Mouse (Mus musculus) kidney, embryonic 14.5 days (tissue): ENCODE results near the gene Tppp2. TPM values are rescaled to one million over a fixed set of nuclear protein-coding genes. Genes with fewer than 3 reads are reported as not detected.
A peak's percentile ranks its signal among the peaks of the same experiment; 100 is the strongest.

Experiments used
- ATAC-seq: fragments of 200-750 bp; cut with Nextera tagmentation; 2 replicates; pipeline ENCODE4 v1.8.0; 2017; ENCODE audit warnings: moderate number of reproducible peaks, mild to moderate bottlenecking, moderate TSS enrichment, moderate library complexity; ENCODE audit not compliant: low FRiP score, low TSS enrichment
- H3K27ac ChIP-seq: fragments of 300-500 bp; sonication (generic); 2 replicates; pipeline ENCODE4 v1.5.1; 2014; ENCODE audit warnings: low read depth, mild to moderate bottlenecking, low read length, moderate library complexity, mixed read lengths
- H3K27me3 ChIP-seq: fragments of 300-500 bp; sonication (generic); 2 replicates; pipeline ENCODE4 v1.6.1; 2014; ENCODE audit warnings: mild to moderate bottlenecking, low read length; ENCODE audit not compliant: control insufficient read depth, insufficient read depth
- H3K36me3 ChIP-seq: fragments of 300-500 bp; sonication (generic); 2 replicates; pipeline ENCODE4 v1.6.1; 2014; ENCODE audit warnings: low read length, mixed read lengths; ENCODE audit not compliant: control insufficient read depth, insufficient read depth
- H3K4me1 ChIP-seq: fragments of 300-500 bp; sonication (generic); 2 replicates; pipeline ENCODE4 v1.6.1; 2014; ENCODE audit warnings: low read length, mixed read lengths; ENCODE audit not compliant: control insufficient read depth, insufficient read depth
- H3K4me2 ChIP-seq: fragments of 300-500 bp; sonication (generic); replicated peaks from 2 replicates; pipeline ENCODE4 v1.6.1; 2014; ENCODE audit warnings: low read depth, mild to moderate bottlenecking, low read length
- H3K4me3 ChIP-seq: fragments of 300-500 bp; sonication (generic); 2 replicates; pipeline ENCODE4 v1.5.1; 2014; ENCODE audit warnings: mild to moderate bottlenecking, low read length
- H3K9ac ChIP-seq: fragments of 300-500 bp; sonication (generic); 2 replicates; pipeline ENCODE4 v1.6.1; 2014; ENCODE audit warnings: low read depth, mild to moderate bottlenecking, low read length, moderate library complexity
- H3K9me3 ChIP-seq: fragments of 300-500 bp; sonication (generic); 2 replicates; pipeline ENCODE4 v1.6.1; 2016; ENCODE audit warnings: low read length; ENCODE audit not compliant: control insufficient read depth
- WGBS: fragments of 180-500 bp; shearing (Covaris S2); extraction: QIAGEN DNeasy Blood & Tissue Kit; methylation state at CpG from one replicate; pipeline ENCODE4 v1.1.7; 2014; 5-methylcytosine and 5-hydroxymethylcytosine counted together
- polyA plus RNA-seq: library from polyadenylated mRNA; unstranded; fragments of >200 nt; fragmentation: Nextera tagmentation; extraction: Ambion mirVana; gene quantifications from 2 replicates; pipeline ENCODE4 v1.2.1, GENCODE M21; 2014

Tppp2 gene
- polyA plus RNA-seq, 1 experiment from 2014 or later = not detected

DNA sequence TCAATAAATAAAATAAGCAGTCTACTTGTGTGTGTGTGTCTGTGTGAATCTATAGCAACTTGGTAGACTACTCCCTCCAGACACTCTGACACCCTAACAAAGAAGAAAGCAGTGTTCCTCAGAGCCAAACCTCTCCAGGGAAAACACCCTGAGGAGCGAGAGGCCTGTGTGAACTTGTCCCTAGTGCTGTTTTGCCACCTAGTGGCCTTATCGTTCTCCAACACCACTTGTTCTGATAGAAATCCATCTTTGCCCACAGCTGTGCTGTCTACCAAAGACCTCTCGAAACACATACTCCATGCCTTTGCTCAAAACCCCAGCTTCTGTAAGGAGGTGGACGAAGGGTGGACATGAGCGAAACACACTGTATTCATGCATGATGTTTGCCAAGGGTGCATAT lies 12.6 kb downstream of the Tppp2 start:
- Histone ChIP-seq H3K36me3 (no peaks in the 10 kb centered on the region), H3K4me1 (peaks cover 3% of the 10 kb centered on the region; the same call in 1 of the 2 replicates), H3K9me3 (no peaks in the 10 kb centered on the region), H3K27me3 (no peaks in the 10 kb centered on the region), H3K27ac (no peak overlapping the region), H3K9ac (no peak overlapping the region), H3K4me3 (no peak overlapping the region), H3K4me2 (no peak overlapping the region)
- peak; percentile 87 for ATAC-seq
- WGBS = 30% methylated on average over 5 of the region's 5 CpGs

DNA sequence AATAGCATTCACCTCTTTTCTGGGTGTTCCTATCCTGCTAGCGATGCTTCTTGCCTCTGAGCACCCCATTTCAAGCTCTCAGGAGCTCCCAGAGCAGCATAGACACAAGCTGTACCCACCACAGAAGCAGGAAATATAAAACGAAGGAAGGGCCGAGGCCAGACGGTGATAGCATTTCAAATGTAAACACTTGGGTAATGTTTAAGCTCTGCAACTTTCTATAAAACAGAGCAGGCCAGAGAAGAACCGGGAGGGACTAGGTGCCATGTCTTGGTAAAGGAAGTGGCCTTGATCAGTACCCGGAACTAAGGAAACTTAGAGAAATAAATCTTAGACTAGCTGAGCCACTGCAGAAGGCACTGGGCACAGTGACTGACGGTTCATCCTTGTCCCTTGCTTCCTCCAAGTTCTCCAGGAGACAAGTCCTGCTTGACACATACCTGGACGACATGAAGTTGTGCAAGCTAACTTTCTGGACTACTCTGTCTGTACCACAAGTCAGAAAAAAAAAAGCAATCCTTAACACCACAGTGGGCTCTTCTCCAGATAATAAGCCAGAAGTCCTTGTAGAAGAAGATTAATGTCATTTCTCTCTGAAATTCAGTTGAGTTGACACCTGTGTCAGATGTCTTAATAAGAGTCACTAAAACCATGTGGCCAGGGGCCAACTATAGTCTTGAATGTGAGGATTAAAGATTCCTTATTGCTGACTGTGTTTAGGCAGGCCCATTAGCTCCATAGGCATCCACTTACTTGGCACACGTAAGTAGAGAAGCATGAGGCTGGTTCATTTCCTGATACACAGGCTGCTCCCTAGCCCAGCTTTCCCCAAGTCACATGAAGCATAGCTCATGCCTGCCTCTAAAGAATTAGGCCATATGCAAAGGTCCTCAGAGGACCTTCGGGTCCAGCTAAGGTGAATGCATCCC lies 14.1 kb downstream of the Tppp2 start:
- Histone ChIP-seq H3K9ac (no peak overlapping the region), H3K9me3 (no peaks in the 10 kb centered on the region), H3K4me2 (no peak overlapping the region), H3K27me3 (no peaks in the 10 kb centered on the region), H3K27ac (no peak overlapping the region), H3K4me3 (no peak overlapping the region), H3K4me1 (peaks cover 3% of the 10 kb centered on the region; the same call in 1 of the 2 replicates), H3K36me3 (no peaks in the 10 kb centered on the region)
- WGBS = 51% methylated on average over 10 of the region's 10 CpGs
- no peak for ATAC-seq

DNA sequence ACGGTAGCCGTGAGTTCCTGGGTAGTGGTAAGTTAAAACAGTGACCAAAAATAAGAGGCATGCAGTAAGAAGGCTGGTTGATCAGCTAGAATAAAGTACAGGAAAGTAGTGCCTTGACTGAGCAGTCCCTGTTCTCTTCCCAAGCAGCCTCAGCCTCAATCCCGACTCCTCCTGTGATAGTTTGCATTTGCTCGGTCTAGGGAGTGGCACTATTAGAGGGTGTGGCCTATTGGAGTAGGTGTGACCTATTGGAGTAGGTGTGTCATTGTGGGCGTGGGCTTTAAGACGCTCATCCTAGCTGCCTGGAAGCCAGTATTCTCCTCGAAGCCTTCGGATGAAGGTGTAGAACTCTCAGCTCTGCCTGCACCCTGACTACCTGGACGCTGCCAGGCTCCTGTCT lies 20.8 kb downstream of the Tppp2 start:
- no peak overlapping the region for H3K9ac ChIP-seq
- H3K36me3 ChIP-seq = no peaks in the 10 kb centered on the region
- WGBS = 88% methylated on average over 9 of the region's 9 CpGs
- no peak for ATAC-seq
- no peak overlapping the region for H3K4me3 ChIP-seq
- no peak overlapping the region for H3K27ac ChIP-seq
- H3K4me1 ChIP-seq = peaks cover 10% of the 10 kb centered on the region; the same call in 1 of the 2 replicates
- peaks cover 4% of the 10 kb centered on the region; the same call in 1 of the 2 replicates for H3K9me3 ChIP-seq
- no peaks in the 10 kb centered on the region for H3K27me3 ChIP-seq
- no peak overlapping the region for H3K4me2 ChIP-seq

DNA sequence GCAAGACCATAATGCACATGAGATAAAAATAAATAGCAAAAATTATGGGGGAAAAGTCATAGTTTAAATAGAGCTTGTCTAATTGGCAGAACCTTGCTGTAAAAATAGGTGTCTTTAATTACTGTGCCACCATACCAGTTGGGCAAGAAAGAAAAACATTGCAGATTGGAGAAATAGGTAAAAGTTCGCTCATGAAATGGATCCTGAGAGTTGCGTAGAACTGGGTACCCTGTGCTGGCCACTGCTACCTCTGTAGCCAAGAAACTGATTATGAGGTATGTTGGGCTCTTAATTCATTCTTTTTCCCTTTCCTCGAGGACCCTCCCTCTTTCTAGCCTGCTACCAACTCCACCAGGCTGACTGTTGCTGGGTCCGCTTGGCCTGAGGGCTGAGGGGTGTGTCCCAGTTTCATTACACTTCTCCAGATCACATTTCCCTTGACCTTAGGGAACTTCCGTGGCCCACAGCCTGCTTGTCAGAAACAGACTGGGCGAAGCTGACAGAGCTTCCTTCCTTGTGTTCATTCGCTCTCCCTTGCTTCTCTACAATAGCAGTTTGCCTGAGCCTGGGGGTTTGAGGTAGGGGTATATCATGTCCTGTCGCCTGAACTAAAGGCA lies 22.8 kb downstream of the Tppp2 start:
- H3K27ac ChIP-seq = no peak overlapping the region

DNA sequence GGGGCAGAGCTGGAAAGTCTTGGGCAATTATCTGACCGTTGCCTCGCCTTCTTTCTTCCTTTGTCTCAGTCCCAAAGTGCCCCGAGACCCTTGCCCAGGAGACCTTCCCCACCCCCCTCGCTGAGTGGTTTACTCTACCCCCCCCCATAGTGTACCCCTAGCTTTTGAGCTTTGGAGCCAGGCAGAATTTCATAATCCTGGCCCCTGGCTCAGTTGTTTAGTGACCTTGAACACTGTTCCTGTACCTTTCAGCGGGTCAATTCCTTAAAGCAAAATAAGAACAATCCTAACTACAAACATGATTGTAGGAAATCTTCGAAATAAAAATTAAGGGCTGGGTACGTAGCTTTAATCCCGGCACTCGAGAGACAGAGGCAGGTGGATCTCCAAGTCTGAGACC lies 23.4 kb downstream of the Tppp2 start:
- ATAC-seq = 0 out of 2 replicates have a peak, but pooled peaks have one; percentile 25
- Histone ChIP-seq H3K36me3 (no peaks in the 10 kb centered on the region), H3K9ac (no peak overlapping the region), H3K9me3 (peaks cover 4% of the 10 kb centered on the region; the same call in 1 of the 2 replicates), H3K4me3 (no peak overlapping the region), H3K4me2 (no peak overlapping the region), H3K27ac (no peak overlapping the region), H3K27me3 (no peaks in the 10 kb centered on the region), H3K4me1 (peaks cover 10% of the 10 kb centered on the region; the same call in 1 of the 2 replicates)
- WGBS = 59% methylated on average over 9 of the region's 9 CpGs

More for the DNA sequence above, 22.8 kb downstream of the Tppp2 start:
- Histone ChIP-seq H3K9ac (no peak overlapping the region), H3K4me3 (no peak overlapping the region), H3K9me3 (peaks cover 4% of the 10 kb centered on the region; the same call in 1 of the 2 replicates), H3K27me3 (no peaks in the 10 kb centered on the region), H3K36me3 (no peaks in the 10 kb centered on the region), H3K4me1 (peaks cover 10% of the 10 kb centered on the region; the same call in 1 of the 2 replicates), H3K4me2 (no peak overlapping the region)
- 22% methylated on average over 8 of the region's 8 CpGs for WGBS
- ATAC-seq = peak; percentile 83

DNA sequence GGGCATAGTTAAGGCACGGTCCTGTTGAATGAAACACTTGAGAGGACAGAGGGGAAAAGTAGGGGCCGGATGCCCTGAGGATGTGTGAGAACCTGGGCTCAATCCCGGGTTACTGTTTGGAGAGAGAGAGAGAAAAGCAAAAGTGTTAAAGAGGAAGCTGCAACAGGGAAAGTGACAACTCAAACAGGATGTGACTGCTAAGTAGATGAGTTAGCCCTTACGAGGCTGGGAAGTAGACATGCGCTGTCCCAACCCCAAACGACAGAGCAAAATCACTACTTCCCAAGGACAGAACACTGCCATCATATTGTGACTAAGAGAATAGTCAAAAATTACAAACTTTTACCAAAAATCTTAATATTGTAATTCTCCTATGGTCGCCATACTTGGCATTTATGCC lies 24.0 kb downstream of the Tppp2 start:
- H3K4me1 ChIP-seq = peaks cover 10% of the 10 kb centered on the region; the same call in 1 of the 2 replicates
- H3K4me3 ChIP-seq = no peak overlapping the region
- peaks cover 4% of the 10 kb centered on the region; the same call in 1 of the 2 replicates for H3K9me3 ChIP-seq
- H3K4me2 ChIP-seq = no peak overlapping the region
- no peaks in the 10 kb centered on the region for H3K36me3 ChIP-seq
- 44% methylated on average over 7 of the region's 7 CpGs for WGBS
- no peak overlapping the region for H3K27ac ChIP-seq
- H3K9ac ChIP-seq = no peak overlapping the region
- no peak for ATAC-seq
- H3K27me3 ChIP-seq = no peaks in the 10 kb centered on the region

DNA sequence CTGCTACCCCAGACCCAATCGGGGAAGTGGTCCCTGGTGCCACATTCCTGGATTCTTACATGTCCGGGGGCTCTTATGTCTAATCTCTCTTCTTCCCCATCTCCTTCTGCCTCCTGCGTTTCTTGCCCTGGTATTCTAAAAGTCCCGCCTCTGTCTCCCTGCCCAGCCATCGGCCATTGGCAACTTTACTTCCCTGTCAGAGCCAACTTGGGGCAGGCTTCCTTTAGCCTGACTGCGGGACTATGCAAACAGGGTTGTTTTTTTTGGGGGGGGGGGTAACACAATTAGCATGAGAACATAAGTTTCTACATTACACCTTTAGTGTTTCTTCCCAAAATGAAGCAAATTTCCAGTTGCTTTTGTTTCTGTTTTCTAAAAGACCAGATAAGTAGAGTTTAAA lies 25.1 kb downstream of the Tppp2 start:
- H3K27ac ChIP-seq = no peak overlapping the region
- H3K4me3 ChIP-seq = no peak overlapping the region

DNA sequence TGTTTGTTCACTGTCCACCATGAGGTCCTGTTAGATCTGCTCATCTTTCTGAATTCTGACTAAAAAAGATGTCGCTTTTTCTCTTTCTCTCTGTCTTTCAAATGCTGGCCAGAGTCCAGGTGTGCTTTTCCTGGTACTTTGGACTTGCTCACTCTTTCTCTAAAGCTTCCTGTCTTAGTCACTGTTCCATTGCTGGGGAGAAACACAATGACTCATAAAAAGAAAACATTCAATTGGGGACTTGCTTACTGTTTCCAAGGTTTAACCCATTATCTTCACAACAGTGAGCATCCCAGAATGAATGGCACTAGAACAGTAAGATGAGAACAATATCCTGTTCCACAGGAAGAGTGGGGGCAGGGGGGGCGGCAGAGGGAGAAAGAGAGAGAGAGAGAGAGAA lies 42.1 kb downstream of the Tppp2 start:
- 81% methylated on average over 2 of the region's 2 CpGs for WGBS
- H3K27ac ChIP-seq = no peak overlapping the region
- no peak overlapping the region for H3K9ac ChIP-seq
- no peak overlapping the region for H3K4me3 ChIP-seq
- no peak overlapping the region for H3K4me2 ChIP-seq
- H3K9me3 ChIP-seq = no peaks in the 10 kb centered on the region; the same call in 1 of the 2 replicates
- ATAC-seq = no peak
- H3K4me1 ChIP-seq = no peaks in the 10 kb centered on the region
- H3K27me3 ChIP-seq = no peaks in the 10 kb centered on the region
- H3K36me3 ChIP-seq = no peaks in the 10 kb centered on the region

More for the DNA sequence above, 25.1 kb downstream of the Tppp2 start:
- Histone ChIP-seq H3K27me3 (no peaks in the 10 kb centered on the region), H3K36me3 (no peaks in the 10 kb centered on the region), H3K4me1 (peaks cover 10% of the 10 kb centered on the region; the same call in 1 of the 2 replicates), H3K9me3 (no peaks in the 10 kb centered on the region), H3K9ac (no peak overlapping the region), H3K4me2 (no peak overlapping the region)
- ATAC-seq = no peak
- WGBS = 85% methylated on average over 6 of the region's 6 CpGs

DNA sequence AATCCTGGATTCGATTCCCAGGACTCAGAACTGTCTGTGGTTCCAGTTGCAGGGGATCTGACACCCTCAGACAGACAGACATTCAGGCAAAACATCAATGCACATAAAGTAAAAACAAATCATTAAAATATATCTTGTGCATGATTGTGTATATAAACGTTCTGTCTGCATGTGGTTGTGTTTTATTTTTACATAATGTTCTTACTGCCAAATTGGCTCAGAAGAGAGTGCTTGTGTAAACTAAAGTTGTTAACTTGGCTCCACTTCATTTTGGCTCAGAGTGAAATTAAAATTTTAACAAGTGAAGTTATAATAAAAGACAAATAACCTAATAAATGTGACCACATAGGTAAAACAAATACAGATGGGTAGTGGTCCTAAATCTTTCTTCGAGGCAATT lies 49.2 kb downstream of the Tppp2 start:
- WGBS = 90% methylated on average over 3 of the region's 3 CpGs

More for the DNA sequence above, 49.2 kb downstream of the Tppp2 start:
- H3K4me3 ChIP-seq = no peak overlapping the region
- H3K4me1 ChIP-seq = no peaks in the 10 kb centered on the region
- no peak overlapping the region for H3K27ac ChIP-seq
- no peaks in the 10 kb centered on the region for H3K36me3 ChIP-seq
- no peaks in the 10 kb centered on the region for H3K9me3 ChIP-seq
- no peaks in the 10 kb centered on the region for H3K27me3 ChIP-seq
- ATAC-seq = no peak
- no peak overlapping the region for H3K4me2 ChIP-seq
- H3K9ac ChIP-seq = no peak overlapping the region
